Mouse (Mus musculus): ENCODE measurements around the gene Esf1.
"Not testable (repeated sequence)": the region's sequence is repeated elsewhere in the genome, so short reads cannot be mapped to it uniquely, and the experiment has no call there.

Esf1 gene

GRCm38 (mm10) chr2:140170127-140170802 lies at the start of gene Esf1, which contains the start of gene Ndufaf5:
Esf1 (minus strand) TSS chr2:140170564.
Ndufaf5 (plus strand) TSS chr2:140170649.
- in situ Hi-C loops (cut with MboI, MseI) = loop anchor here (10.0 kb wide), 1 partner anchor 225 kb away; the partner anchor contains the start of gene Macrod2

DNA sequence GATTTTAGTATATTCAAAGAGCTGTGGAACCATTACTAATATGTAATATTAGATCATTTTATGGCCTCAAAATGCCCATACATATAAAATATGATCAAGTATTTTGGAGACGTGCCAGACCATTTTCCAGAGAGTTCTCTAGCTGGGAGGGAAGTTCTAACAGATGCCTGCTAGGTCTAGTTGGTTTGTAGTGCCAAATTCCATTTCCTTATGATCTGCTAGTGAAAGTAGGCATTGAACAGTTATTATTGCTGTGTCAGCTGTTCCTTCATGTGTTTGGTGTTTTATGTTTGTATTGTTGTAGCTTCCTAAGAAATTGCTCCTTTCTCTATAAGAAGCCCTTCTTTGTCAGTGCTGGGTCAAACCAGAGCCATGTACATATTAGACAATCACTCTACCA lies 45.6 kb upstream of the Esf1 start:
- in situ Hi-C loops (cut with MboI, MseI) = no loop called here

DNA sequence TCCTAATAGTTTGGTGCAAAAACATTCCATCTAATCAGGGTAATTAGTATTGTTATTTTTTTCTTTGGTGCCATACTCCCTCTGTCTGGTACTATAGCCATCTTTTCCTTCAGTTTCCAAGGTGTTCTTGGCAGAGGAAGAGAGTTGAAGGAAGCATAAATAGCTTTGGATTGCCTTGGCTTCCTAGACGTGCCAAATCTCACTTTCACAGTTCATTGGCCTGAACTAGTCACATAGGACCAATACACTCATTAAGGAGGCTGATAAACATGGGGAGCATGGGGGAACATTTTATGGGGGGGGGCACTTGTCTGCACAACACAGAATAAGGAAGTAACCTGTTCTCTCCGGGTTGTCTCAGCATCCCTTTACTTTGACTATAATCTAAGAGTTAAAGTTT lies 45.1 kb upstream of the Esf1 start:
- in situ Hi-C loops (cut with MboI, MseI) = no loop called here

DNA sequence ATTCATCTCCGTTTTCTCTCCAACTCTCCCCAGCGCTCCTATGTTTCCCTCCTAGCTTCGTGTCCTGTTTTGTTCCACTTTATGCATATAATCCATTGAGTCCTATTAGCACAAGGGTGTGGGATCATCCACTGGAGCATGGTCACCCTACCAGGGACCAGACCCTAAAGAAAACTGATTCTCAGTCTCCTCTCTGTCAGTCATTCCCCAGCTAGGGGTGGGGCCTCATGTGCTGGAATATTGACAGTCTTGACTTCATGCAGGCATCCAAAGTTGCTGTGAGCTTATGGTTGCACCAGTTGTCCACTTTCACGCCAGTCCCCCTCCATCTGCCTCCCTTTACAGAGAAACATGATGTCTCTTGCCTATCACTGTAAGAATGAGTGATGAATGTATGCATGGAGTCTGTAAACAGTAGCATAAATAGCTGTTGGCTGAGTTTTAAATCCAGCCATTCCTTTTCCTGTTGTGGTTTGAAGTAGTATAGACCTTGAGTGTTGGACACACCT lies 44.2 kb upstream of the Esf1 start:
- in situ Hi-C loops (cut with MboI, MseI) = no loop called here

- in situ Hi-C loops (cut with MboI, MseI) = loop anchor here (5.0 kb wide), 1 partner anchor 219 kb away; no protein-coding TSS in a partner anchor
These were observed 33.4 kb upstream of the Esf1 start for GRCm38 (mm10) chr2:140203756-140204155.

DNA sequence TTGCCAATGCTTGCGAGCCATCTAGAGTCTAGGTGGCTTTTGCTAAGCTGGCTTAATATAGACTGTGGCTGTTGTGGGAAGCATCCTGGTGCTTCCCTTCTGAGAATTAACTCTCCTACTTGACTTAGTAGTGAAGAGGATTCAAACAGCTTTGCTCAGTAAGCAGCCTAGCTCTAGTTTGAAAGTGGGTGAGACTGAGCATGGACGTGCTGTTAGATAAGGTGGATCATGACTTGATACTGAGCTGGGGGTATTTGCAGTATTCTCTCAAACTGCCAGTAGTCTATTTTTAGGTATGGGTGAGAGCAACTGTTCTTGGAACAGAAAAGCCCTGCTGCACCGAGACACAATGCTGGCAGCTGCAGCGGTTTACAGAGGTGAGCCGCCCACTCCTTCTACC lies 32.2 kb upstream of the Esf1 start:
- in situ Hi-C loops (cut with MboI, MseI) = loop anchor here (5.0 kb wide), 1 partner anchor 220 kb away; no protein-coding TSS in a partner anchor

- in situ Hi-C loops (cut with MboI, MseI) = loop anchor here (5.0 kb wide), 1 partner anchor 222 kb away; no protein-coding TSS in a partner anchor
These were observed 30.3 kb upstream of the Esf1 start for GRCm38 (mm10) chr2:140200713-140201112.

DNA sequence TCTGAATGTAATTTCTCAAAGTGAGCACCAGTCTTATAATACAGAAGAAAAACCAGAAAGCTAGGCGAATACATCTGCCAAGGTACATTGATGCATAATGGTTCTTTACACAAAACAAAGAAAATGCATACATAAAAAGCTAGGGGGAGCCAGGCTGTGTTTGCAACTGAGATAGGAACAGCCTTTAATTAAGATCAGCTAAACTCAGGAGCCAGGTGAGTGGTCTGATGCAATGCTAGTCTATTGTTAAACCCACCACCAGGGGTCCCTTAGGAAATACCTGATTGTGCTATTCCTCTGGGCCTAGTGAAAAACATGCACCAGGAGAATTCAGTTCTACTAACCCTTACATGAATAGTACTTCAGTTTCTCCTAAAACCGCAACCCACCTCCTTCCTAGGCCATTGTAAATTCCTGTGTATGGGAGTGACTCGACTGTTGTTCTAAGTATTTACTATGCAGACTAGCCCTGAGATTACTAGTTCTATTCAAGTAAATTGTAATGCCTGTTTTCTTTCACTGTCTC lies 15.4 kb upstream of the Esf1 start:
- in situ Hi-C loops (cut with MboI, MseI) = not testable (repeated sequence)

DNA sequence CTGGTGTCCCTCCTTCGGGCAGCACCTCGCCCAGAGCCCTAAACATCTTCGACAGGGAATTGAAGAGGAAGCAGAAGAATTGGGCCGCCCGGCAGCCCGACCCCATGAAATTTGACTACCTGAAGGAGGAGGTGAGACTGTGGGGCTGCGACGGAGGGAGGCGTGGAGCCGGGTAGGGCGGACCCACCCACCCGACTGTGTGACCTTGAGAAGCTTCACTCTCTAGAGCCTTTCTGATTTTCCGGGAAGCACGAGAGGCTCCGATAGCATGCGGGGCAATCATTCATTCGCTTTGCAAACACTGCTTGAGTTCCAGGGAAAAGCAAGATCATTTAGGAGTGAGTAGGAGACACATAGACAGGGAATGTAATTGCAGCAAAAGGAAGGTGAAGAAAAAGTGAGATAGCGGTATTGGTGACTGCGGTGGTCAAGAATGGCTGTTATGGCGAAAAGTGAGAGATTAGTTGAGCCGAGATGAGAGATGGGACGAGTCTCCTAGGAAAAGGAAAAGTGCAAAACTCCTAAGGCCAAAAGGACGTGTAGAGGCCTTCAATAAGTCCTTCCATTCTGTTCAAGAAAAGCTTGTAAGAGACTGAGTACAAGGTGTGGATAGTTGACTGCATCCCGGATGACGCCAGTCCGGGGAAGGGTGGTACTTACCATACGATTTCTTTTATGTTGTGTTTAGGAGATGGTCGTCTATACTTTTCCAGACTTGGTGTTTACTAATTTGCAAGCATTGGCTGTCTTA lies 614 bp upstream of the Esf1 start:
- in situ Hi-C loops (cut with MboI, MseI) = loop anchor here (10.0 kb wide), 1 partner anchor 224 kb away; the partner anchor contains the start of gene Macrod2

GRCm38 (mm10) chr2:140169057-140169456 lies 1.3 kb downstream of the Esf1 start:
- in situ Hi-C loops (cut with MboI, MseI) = no loop called here

- in situ Hi-C loops (cut with MboI, MseI) = no loop called here
These were observed 7.0 kb downstream of the Esf1 start for GRCm38 (mm10) chr2:140163351-140163854.

DNA sequence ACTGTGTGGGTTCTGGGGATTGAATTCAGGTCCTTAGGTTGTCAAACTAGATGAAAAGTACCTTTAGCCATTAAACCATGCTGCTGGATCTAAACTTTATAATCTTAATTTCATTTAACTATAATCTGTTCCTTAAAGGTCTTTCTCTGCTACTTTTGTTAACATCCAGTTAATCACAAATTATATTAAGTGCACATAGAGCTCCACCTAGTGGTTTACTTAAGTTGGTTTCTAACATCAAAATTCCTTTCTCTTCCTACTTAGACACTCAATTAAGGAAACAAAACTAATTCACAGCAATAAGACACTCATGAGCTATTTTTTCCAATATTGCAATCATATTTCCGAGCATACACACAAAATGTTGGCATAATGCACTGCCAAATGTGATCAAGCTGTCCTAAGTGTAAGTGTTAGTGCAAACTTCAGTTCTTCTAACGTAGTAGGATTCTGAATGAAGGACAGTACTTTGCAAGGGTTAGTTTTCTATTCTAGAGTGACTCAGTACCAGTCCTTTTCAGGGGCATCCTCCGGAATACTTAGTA lies 11.1 kb downstream of the Esf1 start:
- in situ Hi-C loops (cut with MboI, MseI) = loop anchor here (10.0 kb wide), 1 partner anchor 164 kb away; no protein-coding TSS in a partner anchor

DNA sequence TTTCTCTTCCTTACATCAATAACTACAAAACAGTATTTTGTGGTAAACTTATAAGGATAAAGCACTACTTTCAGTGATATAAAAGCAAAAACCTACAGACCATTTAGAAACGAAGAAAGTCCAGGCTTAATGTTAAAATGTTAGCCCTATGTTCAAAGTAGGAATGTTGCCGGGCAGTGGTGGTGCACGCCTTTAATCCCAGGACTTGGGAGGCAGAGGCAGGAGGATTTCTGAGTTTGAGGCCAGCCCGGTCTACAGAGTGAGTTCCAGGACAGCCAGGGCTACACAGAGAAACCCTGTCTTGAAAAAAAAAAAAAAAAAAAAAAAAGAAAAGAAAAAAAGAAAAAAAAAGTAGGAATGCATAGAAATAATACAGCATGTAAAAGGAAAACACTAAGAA lies 18.6 kb downstream of the Esf1 start, which contains the start of gene Gm17374:
Gene Gm17374 (plus strand): TSS at position 301 of the 400 bp plus-strand sequence.
- in situ Hi-C loops (cut with MboI, MseI) = loop anchor here (10.0 kb wide), 1 partner anchor 157 kb away; no protein-coding TSS in a partner anchor

DNA sequence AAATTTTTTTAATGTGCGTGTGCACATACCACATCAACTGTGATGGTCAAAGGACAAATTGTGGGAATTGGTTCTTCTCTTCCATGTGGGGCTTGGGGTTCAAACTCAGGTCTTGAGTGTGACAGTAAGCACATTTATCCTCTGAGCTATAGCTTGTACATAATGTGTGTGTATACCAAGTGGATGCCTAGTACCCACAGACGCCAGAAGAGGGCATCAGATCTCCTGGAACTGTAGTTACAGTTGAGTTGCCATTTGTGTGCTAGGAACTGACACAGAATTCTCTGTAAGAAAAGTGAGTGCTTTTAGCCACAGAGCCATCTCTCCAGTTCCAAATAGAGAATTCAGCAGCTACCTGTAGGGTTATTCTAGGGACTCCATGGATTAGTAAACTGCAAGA lies 44.8 kb downstream of the Esf1 start:
- in situ Hi-C loops (cut with MboI, MseI) = no loop called here

DNA sequence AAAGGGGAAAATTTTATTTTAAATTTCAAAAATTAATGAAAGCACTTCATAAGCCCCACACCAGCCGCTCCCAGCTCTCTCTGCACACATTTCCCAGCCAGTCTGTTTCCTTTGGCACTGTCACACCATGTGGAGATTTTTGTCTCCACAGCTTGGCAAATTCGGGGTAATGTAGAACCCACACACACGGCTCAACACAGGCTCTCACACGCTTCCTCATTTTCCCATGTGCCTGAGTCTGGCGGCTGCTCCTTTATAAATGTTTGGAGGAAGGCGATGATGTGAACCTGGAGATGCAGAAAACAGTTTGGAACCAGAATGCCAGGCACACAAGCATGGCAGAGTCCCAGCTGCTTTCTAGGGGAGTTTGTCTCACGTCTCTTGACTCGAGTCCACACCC lies 56.5 kb downstream of the Esf1 start:
- in situ Hi-C loops (cut with MboI, MseI) = no loop called here

DNA sequence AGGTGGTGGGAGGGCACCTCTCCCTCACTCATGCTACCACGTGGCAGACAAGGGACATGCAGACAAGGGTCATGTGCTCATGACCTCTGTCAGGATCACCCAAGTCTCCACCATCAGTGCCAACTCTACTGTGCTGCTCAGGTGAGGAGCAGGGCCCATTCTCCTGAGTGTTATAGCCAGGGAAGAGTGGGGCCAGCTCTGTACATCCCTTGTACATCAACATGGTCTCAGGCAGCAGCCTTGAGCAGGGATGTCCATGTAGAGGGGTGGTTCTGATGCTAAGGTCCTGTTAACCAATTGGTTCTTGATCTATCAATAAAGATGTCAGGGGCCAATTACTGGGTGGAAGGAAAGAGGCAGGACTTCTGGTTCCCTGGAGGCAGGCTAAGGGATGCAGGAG lies 61.4 kb downstream of the Esf1 start:
- in situ Hi-C loops (cut with MboI, MseI) = no loop called here

DNA sequence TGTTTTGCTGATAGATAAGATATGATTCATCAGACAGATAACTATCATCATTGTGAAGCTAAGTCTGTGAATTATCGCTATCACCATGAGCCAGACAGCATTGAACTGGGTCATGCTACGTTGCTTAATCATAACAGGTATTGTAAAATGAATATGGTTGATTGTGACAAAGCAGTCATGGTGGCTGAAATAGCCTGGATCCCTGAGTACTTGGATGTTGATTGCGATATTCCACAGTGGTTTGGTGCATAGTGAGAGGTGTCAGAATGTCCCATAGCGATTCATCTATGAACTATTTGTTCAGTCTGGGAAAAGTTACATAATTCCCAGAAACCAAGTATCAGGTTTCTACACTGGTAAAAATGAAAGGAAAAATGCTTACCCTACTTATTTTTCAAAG lies 62.7 kb downstream of the Esf1 start:
- in situ Hi-C loops (cut with MboI, MseI) = no loop called here

GRCm38 (mm10) chr2:140104951-140105350 lies 65.4 kb downstream of the Esf1 start:
- in situ Hi-C loops (cut with MboI, MseI) = no loop called here

DNA sequence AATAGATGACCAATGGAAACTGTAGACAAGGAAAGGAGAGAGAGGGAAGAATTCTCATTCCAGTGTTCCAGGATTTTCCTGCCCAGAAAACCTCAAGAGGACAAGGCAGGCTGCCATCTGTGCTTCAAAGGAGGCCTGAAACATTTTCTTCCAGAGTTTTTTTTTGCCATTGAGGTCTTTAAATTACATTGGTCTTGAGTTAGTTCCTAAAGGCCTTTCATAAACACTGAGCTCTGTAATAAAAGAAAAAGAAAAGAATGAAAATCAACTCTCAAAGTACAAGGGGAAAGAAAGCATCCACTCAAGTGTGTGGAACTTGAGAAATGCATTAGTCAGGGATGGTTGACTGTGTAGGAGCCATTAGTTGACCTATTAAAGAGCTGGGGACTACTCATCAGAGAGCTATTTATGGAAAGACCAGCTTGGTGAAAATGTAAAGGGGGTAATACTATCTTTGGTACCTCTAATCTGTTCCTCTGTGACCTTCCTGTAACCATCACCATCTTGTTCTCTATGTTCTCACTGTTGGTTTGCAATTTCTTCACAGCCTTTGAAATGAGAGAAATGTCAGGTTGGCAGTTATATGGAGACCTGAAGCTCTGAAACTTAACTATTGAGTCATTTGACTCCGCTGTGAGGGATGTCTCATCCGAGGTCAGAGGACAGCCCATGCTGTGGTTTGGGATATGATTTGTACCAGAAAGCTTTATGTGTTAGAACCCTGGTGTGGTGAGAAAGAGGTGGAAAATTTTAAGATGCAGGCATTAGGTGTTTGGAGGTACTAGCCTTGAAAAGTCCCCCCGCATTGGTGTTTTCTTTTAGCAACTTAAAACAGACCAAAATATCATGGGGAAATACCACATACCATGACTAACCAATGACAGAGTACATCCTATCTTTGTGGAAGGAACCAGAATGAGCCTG lies 69.6 kb downstream of the Esf1 start:
- in situ Hi-C loops (cut with MboI, MseI) = no loop called here

DNA sequence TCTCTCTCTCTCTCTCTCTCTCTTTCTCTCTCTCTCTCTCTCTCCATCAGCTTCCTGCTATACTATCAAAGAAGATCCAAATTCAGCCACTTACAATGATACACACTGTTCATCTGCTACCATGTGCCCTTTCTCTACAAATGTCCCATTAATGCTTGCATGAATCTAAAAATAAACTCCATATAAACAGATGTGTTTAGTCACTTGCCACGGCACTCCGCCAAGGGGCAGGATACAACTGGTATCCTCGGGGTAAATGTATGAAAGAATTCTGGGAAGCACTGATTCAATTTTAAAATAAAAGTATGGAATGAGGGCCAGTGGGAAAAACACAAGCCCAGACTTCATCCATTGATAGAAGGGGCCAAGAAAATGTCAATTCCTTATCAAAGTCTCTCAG lies 70.4 kb downstream of the Esf1 start:
- in situ Hi-C loops (cut with MboI, MseI) = no loop called here
